Mouse (Mus musculus) frontal cortex, adult 2 months (tissue): ENCODE measurements around the gene Irgq. TPM values are rescaled to one million over a fixed set of nuclear protein-coding genes. Genes with fewer than 3 reads are reported as not detected.

Source experiments
- DNase-seq, 2 experiments: peaks; one replicate each; pipeline ENCODE4 v3.0.0; 2022; ENCODE audit warnings: low spot score in 1 of 2; ENCODE audit errors: extremely low spot score in 1 of 2
- polyA plus RNA-seq: library from polyadenylated mRNA; depleted of rRNA; stranded (reverse); fragments of >200 nt; gene quantifications from 2 replicates; pipeline ENCODE4 v1.2.3, GENCODE M21; 2012; rRNA removed

Irgq gene
- polyA plus RNA-seq, 1 experiment, result 46.7 TPM

GRCm38 (mm10) chr7:24587330-24588105, 57.0 kb downstream of the Irgq start, which contains the start of the genes Ethe1 and Zfp575:
Ethe1 (plus strand) TSS chr7:24587543.
Zfp575 (minus strand) TSS chr7:24587641.
- DNase-seq, result peak; percentile 50 to 89

Other genes with a start within 250 kb of the Irgq start
- 27.5 and 28.7 TPM in 2 replicates for gene Zfp61, start 229.5 kb upstream of the Irgq start, polyA plus RNA-seq
- gene Zfp94, start 214.0 kb upstream of the Irgq start, polyA plus RNA-seq, result 20.3 and 21.0 TPM in 2 replicates
- gene Tescl, start 196.8 kb upstream of the Irgq start, polyA plus RNA-seq, result not detected in 2 replicates
- 0.04 TPM in 1 of 2 replicates, not detected in the other for gene Lypd5, start 181.5 kb upstream of the Irgq start, polyA plus RNA-seq
- gene Kcnn4, start 160.4 kb upstream of the Irgq start, polyA plus RNA-seq, result 2.4 and 3.0 TPM in 2 replicates
- 78.1 and 90.1 TPM in 2 replicates for gene Smg9, start 131.1 kb upstream of the Irgq start, polyA plus RNA-seq
- gene Irgc1, start 78.4 kb upstream of the Irgq start, polyA plus RNA-seq, result 0.68 and 0.76 TPM in 2 replicates
- gene Plaur, start 68.2 kb upstream of the Irgq start, polyA plus RNA-seq, result 1.1 and 1.8 TPM in 2 replicates
- gene Cadm4, start 48.7 kb upstream of the Irgq start, polyA plus RNA-seq, result 225 and 258 TPM in 2 replicates
- gene Zfp428, start 23.7 kb upstream of the Irgq start, polyA plus RNA-seq, result 82.8 and 84.1 TPM in 2 replicates
- not detected in 2 replicates for gene AC161166.1, start 18.2 kb upstream of the Irgq start, polyA plus RNA-seq
- gene Pinlyp, start 15.4 kb downstream of the Irgq start, polyA plus RNA-seq, result not detected in 2 replicates
- 48.8 and 49.0 TPM in 2 replicates for gene Xrcc1, start 15.6 kb downstream of the Irgq start, polyA plus RNA-seq
- 14.9 and 17.2 TPM in 2 replicates for gene Ethe1, start 56.9 kb downstream of the Irgq start, polyA plus RNA-seq
- 6.7 and 7.7 TPM in 2 replicates for gene Zfp575, start 57.0 kb downstream of the Irgq start, polyA plus RNA-seq
- 0.08 and 0.12 TPM in 2 replicates for gene Phldb3, start 80.1 kb downstream of the Irgq start, polyA plus RNA-seq
- gene Lypd3, start 105.9 kb downstream of the Irgq start, polyA plus RNA-seq, result not detected in 2 replicates
- gene Tex101, start 146.0 kb downstream of the Irgq start, polyA plus RNA-seq, result not detected in 2 replicates
- gene BC049730, start 178.6 kb downstream of the Irgq start, polyA plus RNA-seq, result not detected in 2 replicates
- not detected in 2 replicates for gene Gm4763, start 196.2 kb downstream of the Irgq start, polyA plus RNA-seq
- gene Cd177, start 229.6 kb downstream of the Irgq start, polyA plus RNA-seq, result 0.04 TPM in 2 replicates
- gene Ceacam10, start 246.5 kb downstream of the Irgq start, polyA plus RNA-seq, result not detected in 2 replicates